Mouse (Mus musculus): Measurements from ENCODE around the gene Lrrc75b.

The Lrrc75b gene

GRCm38 (mm10) chr10:75500345-75500744 is 59.8 kb downstream of the Lrrc75b start:
- DNase-seq (ENCODE audit: low spot score), result no peak

Measured in testis, postnatal 14 days (tissue).